Mouse (Mus musculus) lung, postnatal 0 days (tissue): ENCODE measurements around the gene Tmem116. TPM values are rescaled to one million over a fixed set of nuclear protein-coding genes. Genes with fewer than 3 reads are reported as not detected.
A peak's percentile ranks its signal among the peaks of the same experiment; 100 is the strongest.

Source experiments
- ATAC-seq: fragments of 200-750 bp; cut with Nextera tagmentation; 2 replicates; pipeline ENCODE4 v1.8.0; 2017; ENCODE audit warnings: moderate library complexity
- DNase-seq: peaks from one replicate; pipeline ENCODE4 v3.0.0-alpha.2; 2016; ENCODE audit warnings: low spot score
- H3K27ac ChIP-seq: fragments of 300-500 bp; sonication (generic); 2 replicates; pipeline ENCODE4 v1.5.1; 2014; ENCODE audit warnings: antibody characterized with exemption, mild to moderate bottlenecking, low read length, mixed read lengths
- H3K27me3 ChIP-seq: fragments of 300-500 bp; sonication (generic); replicated peaks from 2 replicates; pipeline ENCODE4 v1.6.1; 2014; ENCODE audit warnings: low read length, mixed read lengths; ENCODE audit not compliant: insufficient read depth
- H3K36me3 ChIP-seq: fragments of 300-500 bp; sonication (generic); 2 replicates; pipeline ENCODE4 v1.6.1; 2014; ENCODE audit warnings: low read length, mixed read lengths; ENCODE audit not compliant: insufficient read depth
- H3K4me1 ChIP-seq: fragments of 300-500 bp; sonication (generic); 2 replicates; pipeline ENCODE4 v1.6.1; 2014; ENCODE audit warnings: antibody characterized with exemption, low read depth, low read length, mixed read lengths; ENCODE audit not compliant: insufficient read depth
- H3K4me2 ChIP-seq: fragments of 300-500 bp; sonication (generic); replicated peaks from 2 replicates; pipeline ENCODE4 v1.6.1; 2014; ENCODE audit warnings: low read depth, mild to moderate bottlenecking, low read length, moderate library complexity, mixed read lengths
- H3K4me3 ChIP-seq: fragments of 300-500 bp; sonication (generic); 2 replicates; pipeline ENCODE4 v1.5.1; 2014; ENCODE audit warnings: low read depth, low read length
- H3K9ac ChIP-seq: fragments of 300-500 bp; sonication (generic); replicated peaks from 2 replicates; pipeline ENCODE4 v1.6.1; 2014; ENCODE audit warnings: low read depth, mild to moderate bottlenecking
- H3K9me3 ChIP-seq: fragments of 300-500 bp; sonication (generic); 2 replicates; pipeline ENCODE4 v1.6.1; 2016; ENCODE audit warnings: low read length, mixed read lengths
- CTCF ChIP-seq: IDR thresholded peaks from 2 replicates; pipeline ENCODE4 v1.5.1; 2016; ENCODE audit warnings: antibody characterized with exemption, mild to moderate bottlenecking
- EP300 ChIP-seq: IDR thresholded peaks from 2 replicates; pipeline ENCODE4 v1.6.1; 2016; ENCODE audit warnings: antibody characterized with exemption, mild to moderate bottlenecking, control low read depth
- WGBS: fragments of 180-500 bp; shearing (Covaris S2); extraction: QIAGEN DNeasy Blood & Tissue Kit; methylation state at CpG from one replicate; pipeline ENCODE4 v1.1.7; 2014; 5-methylcytosine and 5-hydroxymethylcytosine counted together
- polyA plus RNA-seq: library from polyadenylated mRNA; unstranded; fragments of >200 nt; fragmentation: Nextera tagmentation; extraction: Ambion mirVana; gene quantifications from 2 replicates; pipeline ENCODE4 v1.2.1, GENCODE M21; 2015

The Tmem116 gene
- polyA plus RNA-seq, 1 experiment from 2014 or later = 36.1 TPM

- Histone ChIP-seq H3K27ac (no peak overlapping the region), H3K36me3 (no peaks in the 10 kb centered on the region), H3K9ac (no peak overlapping the region), H3K9me3 (no peaks in the 10 kb centered on the region), H3K4me2 (no peak overlapping the region), H3K4me1 (peaks cover 16% of the 10 kb centered on the region), H3K4me3 (no peak overlapping the region), H3K27me3 (no peaks in the 10 kb centered on the region)
- no peak for TF ChIP-seq EP300
- TF ChIP-seq CTCF = no peak
- DNase-seq (no peak), ATAC-seq (no peak)
- 52% methylated on average over 9 of the region's 9 CpGs for WGBS
These were observed 4.0 kb downstream of the Tmem116 start for GRCm38 (mm10) chr5:121455510-121456265.

GRCm38 (mm10) chr5:121461339-121462170 lies 9.9 kb downstream of the Tmem116 start:
- Histone ChIP-seq H3K9me3 (no peaks in the 10 kb centered on the region), H3K27me3 (no peaks in the 10 kb centered on the region), H3K4me2 (no peak overlapping the region), H3K27ac (no peak overlapping the region), H3K36me3 (no peaks in the 10 kb centered on the region), H3K4me1 (no peaks in the 10 kb centered on the region), H3K4me3 (no peak overlapping the region), H3K9ac (no peak overlapping the region)
- DNase-seq (no peak), ATAC-seq (no peak)
- WGBS = 33% methylated on average over 4 of the region's 4 CpGs
- TF ChIP-seq CTCF = no peak
- no peak for TF ChIP-seq EP300

GRCm38 (mm10) chr5:121462171-121462502 lies 10.4 kb downstream of the Tmem116 start:
- no peak for TF ChIP-seq CTCF
- TF ChIP-seq EP300 = no peak
- H3K9ac ChIP-seq = no peak overlapping the region
- 26% methylated on average over 1 of the region's 1 CpGs for WGBS
- H3K36me3 ChIP-seq = no peaks in the 10 kb centered on the region
- no peaks in the 10 kb centered on the region for H3K27me3 ChIP-seq
- H3K4me2 ChIP-seq = no peak overlapping the region
- no peaks in the 10 kb centered on the region for H3K9me3 ChIP-seq
- no peak for ATAC-seq
- H3K27ac ChIP-seq = no peak overlapping the region
- no peaks in the 10 kb centered on the region for H3K4me1 ChIP-seq
- DNase-seq = peak; percentile 37
- H3K4me3 ChIP-seq = no peak overlapping the region

GRCm38 (mm10) chr5:121462967-121463366 lies 11.3 kb downstream of the Tmem116 start:
- Histone ChIP-seq H3K4me3 (no peak overlapping the region), H3K27ac (peak overlapping the region; percentile 70), H3K9me3 (no peaks in the 10 kb centered on the region), H3K4me1 (no peaks in the 10 kb centered on the region), H3K9ac (no peak overlapping the region), H3K36me3 (no peaks in the 10 kb centered on the region), H3K4me2 (peak overlapping the region; percentile 15; the same call in 1 of the 2 replicates), H3K27me3 (no peaks in the 10 kb centered on the region)
- DNase-seq (peak; percentile 75), ATAC-seq (peak; percentile 90)
- WGBS = 40% methylated on average over 5 of the region's 5 CpGs
- TF ChIP-seq EP300 (no peak), CTCF (no peak)

- H3K4me2 ChIP-seq = peak overlapping the region; percentile 15; the same call in 1 of the 2 replicates
These were observed 12.0 kb downstream of the Tmem116 start for GRCm38 (mm10) chr5:121463601-121464250.

GRCm38 (mm10) chr5:121469566-121469965 lies 17.9 kb downstream of the Tmem116 start:
- 8% methylated on average over 3 of the region's 3 CpGs for WGBS
- no peak overlapping the region for H3K4me2 ChIP-seq
- no peaks in the 10 kb centered on the region for H3K27me3 ChIP-seq
- no peak for TF ChIP-seq CTCF
- peak; percentile 93 for TF ChIP-seq EP300
- H3K4me3 ChIP-seq = no peak overlapping the region
- peak; percentile 86 for DNase-seq
- no peaks in the 10 kb centered on the region for H3K36me3 ChIP-seq
- ATAC-seq = peak; percentile 91
- no peaks in the 10 kb centered on the region for H3K9me3 ChIP-seq
- no peak overlapping the region for H3K9ac ChIP-seq
- H3K27ac ChIP-seq = peak overlapping the region; percentile 66
- H3K4me1 ChIP-seq = peaks cover 9% of the 10 kb centered on the region; the same call in 1 of the 2 replicates

More at GRCm38 (mm10) chr5:121463601-121464250, 12.0 kb downstream of the Tmem116 start:
- 41% methylated on average over 5 of the region's 5 CpGs for WGBS
- Histone ChIP-seq H3K9ac (no peak overlapping the region), H3K36me3 (no peaks in the 10 kb centered on the region), H3K4me1 (no peaks in the 10 kb centered on the region), H3K27ac (peak overlapping the region; percentile 70), H3K4me3 (no peak overlapping the region), H3K27me3 (no peaks in the 10 kb centered on the region), H3K9me3 (no peaks in the 10 kb centered on the region)
- DNase-seq = peak; percentile 68
- TF ChIP-seq EP300 (0 out of 2 replicates have a peak, but pooled peaks have one; percentile 8), CTCF (no peak)
- ATAC-seq = peak; percentile 74
